11 mouse cellular contexts compared by ENCODE assay signal in the genomic region with DNA sequence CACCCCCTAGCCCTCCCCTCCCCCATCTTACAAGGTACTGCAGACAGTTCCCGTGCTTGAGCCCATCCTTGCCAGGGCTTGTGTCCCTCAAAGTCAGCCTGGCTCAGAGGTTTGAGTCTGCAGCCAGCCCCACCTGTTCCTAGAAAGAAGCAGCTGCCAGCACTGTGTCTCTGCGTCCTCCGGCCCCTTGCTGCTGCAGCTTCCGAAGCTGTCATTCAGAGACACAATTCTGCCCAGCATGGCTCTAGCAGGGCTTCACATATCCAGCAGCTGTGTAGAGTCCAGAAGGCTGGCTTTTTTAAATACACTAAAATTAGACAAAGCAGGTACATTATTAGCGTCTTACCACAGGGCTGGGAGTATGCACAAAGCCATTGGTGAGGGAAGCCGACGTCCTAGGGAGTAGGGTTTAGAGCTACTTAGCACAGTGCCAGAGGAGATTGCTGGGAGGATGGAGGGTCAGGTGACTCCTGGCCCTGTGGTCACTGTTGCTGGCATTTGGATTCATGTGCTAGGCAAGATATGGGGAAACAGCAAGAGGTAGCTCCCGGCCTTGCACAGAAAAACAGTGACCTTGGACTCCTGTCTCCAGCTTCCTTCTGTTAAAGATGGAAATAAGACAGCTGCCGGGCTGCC.
DNase-seq lines count a peak whose midpoint lies in the region; ATAC-seq lines count a peak whose summit lies in the region.
"Had no signal": no experiment of that assay in that cellular context is flagged by ENCODE, and none has a peak within 500 bp of the region (broad histone marks: within the 10 kb centered on the region; RNA-seq: fewer than 3 reads in every experiment).

No protein-coding gene starts in this region.

- no peak for ATAC-seq in liver, embryonic 12.5 days
- no peak for ATAC-seq in activated CD4-positive, CD25-positive, alpha-beta regulatory T cell, adult 4 months
- no peak for ATAC-seq in granulocyte monocyte progenitor cell, adult 5-6 weeks (replicated peaks; ENCODE audit: poor library complexity, severe bottlenecking)
- ATAC-seq: Patski had no signal

- H3K27me3 ChIP-seq in liver, embryonic 12.5 days (replicated peaks), result no peaks in the 10 kb centered on the region
- H3K27me3 ChIP-seq: lung, embryonic 15.5 days; Patski had no signal

- 69% methylated on average over 9 of the region's 9 CpGs for WGBS in liver, embryonic 12.5 days (ENCODE audit: insufficient replicate concordance)

- H3K9me3 ChIP-seq in liver, embryonic 12.5 days (replicated peaks), result no peaks in the 10 kb centered on the region
- H3K9me3 ChIP-seq: lung, embryonic 15.5 days had no signal

- H3K4me2 ChIP-seq in liver, embryonic 12.5 days, result no peak overlapping the region
- H3K4me2 ChIP-seq: lung, embryonic 15.5 days had no signal

- H3K9ac ChIP-seq in liver, embryonic 12.5 days, result no peak overlapping the region
- H3K9ac ChIP-seq: lung, embryonic 15.5 days had no signal

- no peaks in the 10 kb centered on the region for H3K4me1 ChIP-seq in liver, embryonic 12.5 days
- H3K4me1 ChIP-seq: lung, embryonic 15.5 days had no signal

- no peak overlapping the region for H3K27ac ChIP-seq in liver, embryonic 12.5 days
- H3K27ac ChIP-seq: lung, embryonic 15.5 days had no signal

- peak; percentile 18 for DNase-seq in ovary, postnatal 36 days (ENCODE audit: low spot score)
- DNase-seq in ovary, postnatal 10 days (ENCODE audit: low spot score), result no peak
- peak; percentile 27 for DNase-seq in heart, adult 8-10 months (ENCODE audit: low spot score)
- peak; percentile 26 to 56 for DNase-seq in kidney, adult 8-10 months
- DNase-seq in retina, postnatal 1 day, result peak; percentile 45

- H3K36me3 ChIP-seq in liver, embryonic 12.5 days, result no peaks in the 10 kb centered on the region
- H3K36me3 ChIP-seq: lung, embryonic 15.5 days had no signal

- H3K4me3 ChIP-seq in liver, embryonic 12.5 days, result no peak overlapping the region
- H3K4me3 ChIP-seq: erythroblast, embryonic 14.5 days; lung, embryonic 15.5 days had no signal
